Mouse (Mus musculus) heart, adult 2 months (tissue): ENCODE results near the gene Serinc1.

ENCODE experiments used
- CTCF ChIP-seq: fragments of 200-600 bp; IDR thresholded peaks from 2 replicates; pipeline ENCODE4 v1.8.1; 2022; ENCODE audit warnings: antibody characterized with exemption, mild to moderate bottlenecking, moderate library complexity
- EP300 ChIP-seq: fragments of 200-500 bp; IDR thresholded peaks from 2 replicates; pipeline ENCODE4 v1.6.1; 2011; ENCODE audit warnings: low read depth, low read length, control low read depth; ENCODE audit not compliant: insufficient read depth
- POLR2A ChIP-seq: fragments of 200-500 bp; IDR thresholded peaks from 2 replicates; pipeline ENCODE4 v1.6.1; 2011; ENCODE audit warnings: mild to moderate bottlenecking, low read depth, low read length, control low read depth; ENCODE audit not compliant: insufficient read depth

DNA sequence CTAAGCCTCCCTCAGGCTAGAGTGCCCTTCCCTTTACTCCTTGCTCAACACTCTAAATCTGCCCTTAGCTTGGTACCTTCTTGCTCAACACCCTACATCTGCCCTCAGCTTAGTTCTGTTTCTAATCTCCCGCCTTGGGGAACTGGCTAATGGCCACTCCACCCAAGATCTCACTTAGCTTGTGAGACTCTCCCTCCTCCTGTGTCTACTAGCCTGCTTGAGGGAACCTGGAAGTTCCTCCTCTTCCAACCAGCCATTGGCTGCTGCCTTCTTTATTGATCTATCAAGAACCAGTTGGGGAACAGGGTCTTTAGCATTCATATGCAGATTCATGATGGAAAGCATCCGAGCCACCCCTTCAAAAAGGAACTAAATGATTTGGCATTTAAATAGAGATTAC is 40.3 kb downstream of the Serinc1 start:
- TF ChIP-seq CTCF (no peak), POLR2A (no peak), EP300 (no peak)
